Mouse (Mus musculus): ENCODE measurements around the gene Neto2. TPM values are rescaled to one million over a fixed set of nuclear protein-coding genes. Genes with fewer than 3 reads are reported as not detected.

Neto2 gene
- total and polyA plus RNA-seq, 3 experiments = not detected

DNA sequence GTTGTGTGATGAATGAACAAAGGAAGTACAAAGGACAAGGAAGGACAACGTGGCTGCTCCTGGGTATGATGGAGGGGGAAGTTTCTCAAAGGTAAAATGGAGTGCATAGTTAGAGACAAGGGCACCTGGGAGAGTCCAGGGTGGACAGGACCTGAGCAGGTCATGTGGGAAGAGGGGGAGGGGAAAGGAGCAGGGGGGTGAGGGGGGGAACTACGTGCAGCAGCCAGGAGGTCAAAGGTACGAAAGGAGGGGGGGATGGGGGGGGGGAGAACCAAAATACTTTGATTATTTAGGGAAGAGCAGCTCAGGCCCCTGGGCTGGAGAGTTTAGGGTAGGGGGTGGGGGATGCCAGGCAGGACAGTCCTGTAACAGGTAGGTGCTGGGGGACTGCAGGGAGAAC is 105.7 kb downstream of the Neto2 start:
- H3K9ac ChIP-seq (ENCODE audit: insufficient read depth, low read depth) = no peak overlapping the region
- no peaks in the 10 kb centered on the region for H3K36me3 ChIP-seq (replicated peaks in 1 of 2; ENCODE audit: control insufficient read depth in 1 of 2, insufficient read depth in 1 of 2, low read length in 1 of 2)
- H3K9me3 ChIP-seq (replicated peaks; ENCODE audit: low read length) = no peaks in the 10 kb centered on the region
- no peak overlapping the region for H3K4me3 ChIP-seq (replicated peaks in 1 of 3; ENCODE audit: low read depth in 2 of 3, low read length in 2 of 3, poor library complexity in 1 of 3)
- no peaks in the 10 kb centered on the region for H3K79me2 ChIP-seq (replicated peaks; ENCODE audit: control insufficient read depth, extremely low read depth, insufficient read depth, poor library complexity, severe bottlenecking)
- no peak for TF ChIP-seq E2F4 (IDR thresholded peaks at IDR 0.05; ENCODE audit: insufficient replicate concordance, low read depth, low read length)
- TF ChIP-seq BHLHE40 (IDR thresholded peaks at IDR 0.05; ENCODE audit: low read depth, low read length) = no peak
- TF ChIP-seq CTCF (conservative IDR thresholded peaks at IDR 0.05 in 1 of 2, IDR thresholded peaks at IDR 0.05 in 1 of 2; ENCODE audit: low read depth in 2 of 2, low read length in 2 of 2) = no peak
- no peak for TF ChIP-seq UBTF (IDR thresholded peaks at IDR 0.05; ENCODE audit: low read depth, low read length)
- no peak for TF ChIP-seq JUN (IDR thresholded peaks at IDR 0.05; ENCODE audit: insufficient read depth, low read depth, low read length)
- no peak for TF ChIP-seq CHD2 (IDR thresholded peaks at IDR 0.05; ENCODE audit: low read length)
- TF ChIP-seq CHD1 (IDR thresholded peaks at IDR 0.05; ENCODE audit: low read depth, low read length) = no peak
- TF ChIP-seq RAD21 (IDR thresholded peaks at IDR 0.05; ENCODE audit: low read depth, low read length) = no peak
- TF ChIP-seq SMC3 (IDR thresholded peaks at IDR 0.05; ENCODE audit: low read depth, low read length) = no peak
- no peaks in the 10 kb centered on the region for H3K27me3 ChIP-seq (replicated peaks)
- in situ Hi-C loops (cut with MboI; ENCODE audit: low pct_ligation_motif_present, low pct_unique_long_range_greater_than_20kb, low sequenced_read_pairs) = no loop called here
- H3K4me2 ChIP-seq (ENCODE audit: insufficient read depth, low read depth, poor library complexity, severe bottlenecking) = no peak overlapping the region
- dilution Hi-C loops (cut with MboI; ENCODE audit: extremely low pct_ligation_motif_present, extremely low pct_unique_long_range_greater_than_20kb, low sequenced_read_pairs) = no loop called here
- DNase-seq (ENCODE audit: extremely low read depth) = no peak
- H3K27ac ChIP-seq (ENCODE audit: insufficient read depth, low read depth) = no peak overlapping the region
- H3K4me1 ChIP-seq (ENCODE audit: control insufficient read depth in 1 of 2, insufficient read depth in 2 of 2) = no peaks in the 10 kb centered on the region

DNA sequence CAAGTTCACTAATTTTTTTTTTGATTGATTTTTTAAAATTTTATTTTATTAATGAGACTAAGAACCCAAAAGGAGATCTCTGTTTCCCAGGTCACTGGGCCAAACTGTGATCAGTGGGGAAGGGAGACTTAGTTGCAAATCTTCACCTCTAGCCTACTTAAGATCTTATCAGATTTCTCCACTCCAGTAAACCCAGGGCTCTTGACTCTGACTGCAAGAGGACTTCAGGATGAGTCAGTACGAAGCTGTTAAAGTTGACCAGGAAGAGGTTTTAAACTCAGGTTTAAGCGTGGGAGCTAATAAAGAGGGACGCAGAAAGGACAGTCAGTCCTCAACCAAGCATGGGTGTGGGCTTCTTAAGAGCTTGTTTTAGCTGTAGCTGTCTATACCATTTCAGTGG is 107.4 kb downstream of the Neto2 start:
- dilution Hi-C loops (cut with MboI; ENCODE audit: extremely low pct_ligation_motif_present, extremely low pct_unique_long_range_greater_than_20kb, low sequenced_read_pairs) (no loop called here), in situ Hi-C loops (cut with MboI; ENCODE audit: low pct_ligation_motif_present, low pct_unique_long_range_greater_than_20kb, low sequenced_read_pairs) (no loop called here)
- H3K9ac ChIP-seq (ENCODE audit: insufficient read depth, low read depth) = no peak overlapping the region
- no peaks in the 10 kb centered on the region for H3K27me3 ChIP-seq (replicated peaks)
- peaks cover 0 to 2% of the 10 kb centered on the region in 2 experiments; a peak in 1 of 4 replicates for H3K4me1 ChIP-seq (ENCODE audit: control insufficient read depth in 1 of 2, insufficient read depth in 2 of 2)
- no peak for DNase-seq (ENCODE audit: extremely low read depth)
- H3K27ac ChIP-seq (ENCODE audit: insufficient read depth, low read depth) = no peak overlapping the region
- no peak overlapping the region for H3K4me2 ChIP-seq (ENCODE audit: insufficient read depth, low read depth, poor library complexity, severe bottlenecking)
- H3K36me3 ChIP-seq (replicated peaks in 1 of 2; ENCODE audit: control insufficient read depth in 1 of 2, insufficient read depth in 1 of 2, low read length in 1 of 2) = no peaks in the 10 kb centered on the region
- H3K79me2 ChIP-seq (replicated peaks; ENCODE audit: control insufficient read depth, extremely low read depth, insufficient read depth, poor library complexity, severe bottlenecking) = no peaks in the 10 kb centered on the region
- H3K9me3 ChIP-seq (replicated peaks; ENCODE audit: low read length) = no peaks in the 10 kb centered on the region
- no peak overlapping the region for H3K4me3 ChIP-seq (replicated peaks in 1 of 3; ENCODE audit: low read depth in 2 of 3, low read length in 2 of 3, poor library complexity in 1 of 3)
- TF ChIP-seq CHD2 (IDR thresholded peaks at IDR 0.05; ENCODE audit: low read length) = no peak
- TF ChIP-seq POLR2A (IDR thresholded peaks at IDR 0.05; ENCODE audit: low read depth, low read length) = no peak

DNA sequence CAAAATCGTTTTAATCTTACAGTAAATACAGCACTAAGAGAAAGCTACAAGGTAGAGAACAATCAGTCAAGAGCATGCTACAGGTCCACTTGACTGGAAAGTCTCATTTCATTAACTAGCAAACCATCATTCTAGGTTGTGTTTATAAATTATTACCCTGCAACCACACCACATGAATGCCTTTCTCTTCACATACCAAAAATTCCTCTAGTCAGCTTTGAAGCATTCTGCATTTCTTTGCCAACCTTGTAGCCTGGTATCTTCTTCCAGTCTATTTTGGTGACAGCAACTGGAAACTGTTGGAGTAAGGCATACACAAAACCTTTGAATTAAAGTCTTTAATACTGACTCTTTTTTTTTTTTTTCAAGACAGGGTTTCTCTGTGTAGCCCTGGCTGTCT is 109.2 kb downstream of the Neto2 start:
- Histone ChIP-seq H3K36me3 (replicated peaks in 1 of 2; ENCODE audit: control insufficient read depth in 1 of 2, insufficient read depth in 1 of 2, low read length in 1 of 2) (no peaks in the 10 kb centered on the region), H3K4me3 (replicated peaks in 1 of 3; ENCODE audit: low read depth in 2 of 3, low read length in 2 of 3, poor library complexity in 1 of 3) (no peak overlapping the region), H3K9me3 (replicated peaks; ENCODE audit: low read length) (no peaks in the 10 kb centered on the region), H3K4me2 (ENCODE audit: insufficient read depth, low read depth, poor library complexity, severe bottlenecking) (no peak overlapping the region), H3K9ac (ENCODE audit: insufficient read depth, low read depth) (no peak overlapping the region), H3K27ac (ENCODE audit: insufficient read depth, low read depth) (no peak overlapping the region), H3K27me3 (replicated peaks) (no peaks in the 10 kb centered on the region), H3K79me2 (replicated peaks; ENCODE audit: control insufficient read depth, extremely low read depth, insufficient read depth, poor library complexity, severe bottlenecking) (no peaks in the 10 kb centered on the region), H3K4me1 (ENCODE audit: control insufficient read depth in 1 of 2, insufficient read depth in 2 of 2) (peaks cover 0 to 2% of the 10 kb centered on the region in 2 experiments; a peak in 1 of 4 replicates)
- dilution Hi-C loops (cut with MboI; ENCODE audit: extremely low pct_ligation_motif_present, extremely low pct_unique_long_range_greater_than_20kb, low sequenced_read_pairs) = no loop called here
- no peak for DNase-seq (ENCODE audit: extremely low read depth)
- in situ Hi-C loops (cut with MboI; ENCODE audit: low pct_ligation_motif_present, low pct_unique_long_range_greater_than_20kb, low sequenced_read_pairs) = no loop called here
- no peak for TF ChIP-seq ELF1 (IDR thresholded peaks at IDR 0.05; ENCODE audit: low read depth, low read length)
- no peak for TF ChIP-seq MXI1 (IDR thresholded peaks at IDR 0.05; ENCODE audit: low read depth, low read length)
- no peak for TF ChIP-seq MAZ (IDR thresholded peaks at IDR 0.05; ENCODE audit: low read depth, low read length)
- no peak for TF ChIP-seq MAX (IDR thresholded peaks at IDR 0.05; ENCODE audit: low read length)
- no peak for TF ChIP-seq SMC3 (IDR thresholded peaks at IDR 0.05; ENCODE audit: low read depth, low read length)
- TF ChIP-seq ZMIZ1 (IDR thresholded peaks at IDR 0.05; ENCODE audit: low read depth, low read length) = no peak
- no peak for TF ChIP-seq KAT2A (IDR thresholded peaks at IDR 0.05; ENCODE audit: insufficient replicate concordance, low read length)
- no peak for TF ChIP-seq JUN (IDR thresholded peaks at IDR 0.05; ENCODE audit: insufficient read depth, low read depth, low read length)
- no peak for TF ChIP-seq TBP (conservative IDR thresholded peaks at IDR 0.05; ENCODE audit: low read depth, low read length)
- no peak for TF ChIP-seq USF1 (IDR thresholded peaks at IDR 0.05; ENCODE audit: low read depth, low read length)
- TF ChIP-seq JUND (conservative IDR thresholded peaks at IDR 0.05; ENCODE audit: low read depth, low read length) = no peak
- TF ChIP-seq ZC3H11A (IDR thresholded peaks at IDR 0.05; ENCODE audit: low read depth, low read length) = no peak
- TF ChIP-seq CTCF (conservative IDR thresholded peaks at IDR 0.05 in 1 of 2, IDR thresholded peaks at IDR 0.05 in 1 of 2; ENCODE audit: low read depth in 2 of 2, low read length in 2 of 2) = no peak
- TF ChIP-seq TCF12 (IDR thresholded peaks at IDR 0.05; ENCODE audit: low read depth, low read length) = no peak
- TF ChIP-seq ZKSCAN1 (IDR thresholded peaks at IDR 0.05; ENCODE audit: borderline replicate concordance, low read depth, low read length) = no peak
- no peak for TF ChIP-seq GABPA (IDR thresholded peaks at IDR 0.05; ENCODE audit: insufficient replicate concordance, low read depth, low read length)
- TF ChIP-seq POLR2AphosphoS2 (IDR thresholded peaks at IDR 0.05; ENCODE audit: low read depth, low read length) = no peak
- no peak for TF ChIP-seq RCOR1 (conservative IDR thresholded peaks at IDR 0.05; ENCODE audit: low read depth, low read length)
- no peak for TF ChIP-seq RAD21 (IDR thresholded peaks at IDR 0.05; ENCODE audit: low read depth, low read length)

All from CH12.LX (cell line).